Mouse (Mus musculus) left cerebral cortex, postnatal 4 days (tissue): ENCODE measurements around the gene Gm20738. TPM values are rescaled to one million over a fixed set of nuclear protein-coding genes. Genes with fewer than 3 reads are reported as not detected.
"Not testable (repeated sequence)": the region's sequence is repeated elsewhere in the genome, so short reads cannot be mapped to it uniquely, and the experiment has no call there.

ENCODE experiments used
- DNase-seq: peaks from one replicate; pipeline ENCODE4 v3.0.0-alpha.2; 2022
- intact Hi-C: fragments of 180-260 bp; cut with DNase I; formaldehyde crosslinking; loops from one replicate; pipeline ENCODE4 v1.15.1; 2025
- total RNA-seq, 2 experiments: library from RNA; stranded (reverse); gene quantifications; 2 replicates each; pipeline ENCODE4 v1.2.3; 2021

Gm20738 gene
- total RNA-seq = not detected

DNA sequence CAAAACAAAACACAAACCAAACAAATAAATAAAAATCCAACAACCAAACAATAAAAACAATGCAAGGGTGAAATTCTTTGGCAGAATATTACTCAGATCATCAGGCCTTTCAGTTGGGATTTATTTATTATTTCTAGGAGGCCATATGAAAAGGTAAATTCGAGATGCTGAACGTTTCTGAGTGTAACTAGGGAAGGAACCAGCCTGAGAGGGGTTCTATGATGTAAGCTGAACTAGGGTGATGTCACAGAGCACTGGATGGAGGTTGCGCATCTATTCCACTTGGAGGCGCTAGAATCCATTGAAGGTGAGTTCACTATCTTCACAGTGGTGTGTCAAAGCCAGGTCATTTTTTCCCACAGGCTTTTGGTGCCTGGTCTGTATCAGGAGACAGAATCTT lies at the start of gene Gm20738:
Gene Gm20738, plus strand, starts transcription at position 301 of the 400 bp plus-strand sequence.
- intact Hi-C loops, DNase-seq: not testable (repeated sequence)
